Mouse (Mus musculus): ENCODE results near the gene Olfr1208. TPM values are rescaled to one million over a fixed set of nuclear protein-coding genes. Genes with fewer than 3 reads are reported as not detected.

The Olfr1208 gene
- polyA plus RNA-seq (2012; rRNA removed) = not detected in 2 replicates

DNA sequence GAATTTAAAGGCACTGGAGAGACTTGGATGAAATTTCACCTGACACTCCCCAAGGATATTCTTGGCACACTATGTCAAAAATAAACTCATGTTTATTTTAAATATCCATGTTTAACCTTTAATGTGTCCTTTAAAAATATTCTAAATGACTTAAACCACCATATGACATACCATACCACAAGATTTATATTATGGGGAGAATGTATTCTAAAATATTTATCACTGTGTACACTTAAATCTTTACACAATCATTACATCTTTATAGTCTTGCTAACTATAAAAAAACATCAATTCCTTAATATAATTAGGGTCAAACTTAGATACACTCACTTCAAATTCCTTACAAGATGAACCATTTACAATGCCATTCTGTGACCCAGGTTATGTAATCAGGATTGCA, at the start of gene Olfr1208:
TSS of gene Olfr1208 (minus strand) at position 101 of the 400 bp plus-strand sequence.

DNA sequence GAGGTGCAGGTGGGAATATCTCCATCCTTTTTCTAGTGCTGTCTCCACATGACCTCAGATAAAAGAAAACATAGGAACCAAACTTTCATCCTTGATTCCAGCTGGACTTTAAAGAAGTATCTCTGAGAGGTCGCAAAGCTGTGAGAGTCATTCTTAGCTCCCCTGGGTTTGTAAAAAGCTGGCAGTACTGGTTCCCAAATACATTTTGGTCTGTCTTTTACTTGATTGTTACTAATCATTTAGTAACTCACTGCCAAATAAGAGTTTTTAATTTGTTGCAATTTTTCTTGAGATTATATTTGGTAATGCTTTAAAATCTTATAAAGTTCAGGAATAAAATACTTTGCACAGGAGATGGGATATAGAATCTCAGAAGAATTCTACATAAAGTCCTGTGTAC, 35.9 kb upstream of the Olfr1208 start, which contains the start of gene Olfr1211:
TSS of gene Olfr1211 (minus strand) at position 101 of the 400 bp plus-strand sequence.

GRCm38 (mm10) chr2:88915057-88915456, 12.9 kb upstream of the Olfr1208 start, which contains the start of gene Olfr1209:
Olfr1209 (minus strand) TSS chr2:88915157.

DNA sequence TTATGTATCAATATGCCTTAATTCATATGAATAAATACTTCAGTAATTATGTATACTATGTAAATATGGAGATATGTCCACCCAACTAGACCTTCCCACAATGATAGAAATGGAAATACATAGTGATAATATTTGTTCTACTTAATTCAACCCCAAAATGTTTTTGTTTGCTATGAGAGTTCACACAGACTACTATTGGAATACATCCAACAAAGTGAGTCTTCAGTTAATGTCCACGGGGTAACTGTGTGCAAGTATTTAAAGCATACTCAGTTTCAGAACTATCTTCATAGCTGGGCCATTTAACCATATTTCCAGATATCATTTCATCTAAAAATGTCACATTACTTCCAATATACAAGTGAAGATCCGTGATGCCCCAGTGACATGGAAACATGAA, 39.2 kb downstream of the Olfr1208 start, which contains the start of gene Olfr1206:
TSS of gene Olfr1206 (plus strand) at position 301 of the 400 bp plus-strand sequence.

GRCm38 (mm10) chr2:88848992-88849391, 53.1 kb downstream of the Olfr1208 start, which contains the start of gene Olfr1204:
Olfr1204 (plus strand) TSS chr2:88849292.

Other genes starting within 250 kb of the Olfr1208 start
- gene Olfr1193, start 226.7 kb downstream of the Olfr1208 start, polyA plus RNA-seq (2012; rRNA removed) = not detected in 2 replicates
- gene Olfr1195, start 213.1 kb downstream of the Olfr1208 start, polyA plus RNA-seq (2012; rRNA removed) = not detected in 2 replicates
- not detected in 2 replicates for gene Olfr1196, start 197.7 kb downstream of the Olfr1208 start, polyA plus RNA-seq (2012; rRNA removed)
- gene Olfr1197, start 169.9 kb downstream of the Olfr1208 start, polyA plus RNA-seq (2012; rRNA removed) = not detected in 2 replicates
- not detected in 2 replicates for gene Olfr1198, start 150.9 kb downstream of the Olfr1208 start, polyA plus RNA-seq (2012; rRNA removed)
- gene Olfr1199, start 141.8 kb downstream of the Olfr1208 start, polyA plus RNA-seq (2012; rRNA removed) = not detected in 2 replicates
- not detected in 2 replicates for gene Olfr1200, start 131.8 kb downstream of the Olfr1208 start, polyA plus RNA-seq (2012; rRNA removed)
- not detected in 2 replicates for gene Olfr1201, start 109.3 kb downstream of the Olfr1208 start, polyA plus RNA-seq (2012; rRNA removed)
- gene Olfr1202, start 87.8 kb downstream of the Olfr1208 start, polyA plus RNA-seq (2012; rRNA removed) = not detected in 2 replicates
- not detected in 2 replicates for gene Olfr1205, start 72.6 kb downstream of the Olfr1208 start, polyA plus RNA-seq (2012; rRNA removed)
- gene Olfr1204, start 53.0 kb downstream of the Olfr1208 start, polyA plus RNA-seq (2012; rRNA removed) = not detected in 2 replicates
- gene Olfr1206, start 39.1 kb downstream of the Olfr1208 start, polyA plus RNA-seq (2012; rRNA removed) = not detected in 2 replicates
- not detected in 2 replicates for gene Olfr1209, start 12.8 kb upstream of the Olfr1208 start, polyA plus RNA-seq (2012; rRNA removed)
- not detected in 2 replicates for gene Olfr1211, start 35.8 kb upstream of the Olfr1208 start, polyA plus RNA-seq (2012; rRNA removed)
- gene Olfr1212, start 51.7 kb upstream of the Olfr1208 start, polyA plus RNA-seq (2012; rRNA removed) = not detected in 2 replicates
- gene Gm13762, start 78.0 kb upstream of the Olfr1208 start, polyA plus RNA-seq (2012; rRNA removed) = not detected in 2 replicates
- not detected in 2 replicates for gene Olfr1214, start 90.3 kb upstream of the Olfr1208 start, polyA plus RNA-seq (2012; rRNA removed)
- not detected in 2 replicates for gene Olfr1215, start 104.7 kb upstream of the Olfr1208 start, polyA plus RNA-seq (2012; rRNA removed)
- gene Olfr1216, start 116.0 kb upstream of the Olfr1208 start, polyA plus RNA-seq (2012; rRNA removed) = not detected in 2 replicates
- not detected in 2 replicates for gene Olfr1217, start 129.8 kb upstream of the Olfr1208 start, polyA plus RNA-seq (2012; rRNA removed)
- not detected in 2 replicates for gene Olfr1218, start 158.9 kb upstream of the Olfr1208 start, polyA plus RNA-seq (2012; rRNA removed)
- not detected in 2 replicates for gene Olfr1219, start 181.2 kb upstream of the Olfr1208 start, polyA plus RNA-seq (2012; rRNA removed)
- not detected in 2 replicates for gene Olfr1220, start 204.5 kb upstream of the Olfr1208 start, polyA plus RNA-seq (2012; rRNA removed)
- gene Olfr1221, start 215.0 kb upstream of the Olfr1208 start, polyA plus RNA-seq (2012; rRNA removed) = not detected in 2 replicates
- gene Olfr1222, start 230.7 kb upstream of the Olfr1208 start, polyA plus RNA-seq (2012; rRNA removed) = not detected in 2 replicates
- gene Olfr1223, start 249.2 kb upstream of the Olfr1208 start, polyA plus RNA-seq (2012; rRNA removed) = not detected in 2 replicates